ENCODE assay signal across 10 mouse cellular contexts in genomic region chr5:123820501-123821263, GRCm38 (mm10). TPM values are rescaled to one million over a fixed set of nuclear protein-coding genes. Genes with fewer than 3 reads are reported as not detected.
DNase-seq lines count a peak whose midpoint lies in the region; ATAC-seq and TF ChIP-seq lines count a peak whose summit lies in the region.
"Had no signal": no experiment of that assay in that cellular context is flagged by ENCODE, and none has a peak within 500 bp of the region (broad histone marks: within the 10 kb centered on the region; RNA-seq: fewer than 3 reads in every experiment).

No protein-coding gene starts in this region.

- no peak overlapping the region for H3K27ac ChIP-seq in midbrain, postnatal 0 days (ENCODE audit: low read depth, low read length)
- H3K27ac ChIP-seq in midbrain, embryonic 10.5 days (replicated peaks) = no peak overlapping the region
- no peak overlapping the region for H3K27ac ChIP-seq in bone marrow, adult 2 months (ENCODE audit: control insufficient read depth, insufficient read depth, low read depth, low read length, poor library complexity)
- peak overlapping the region; percentile 14; the same call in 1 of the 2 replicates for H3K27ac ChIP-seq in kidney, embryonic 16.5 days (ENCODE audit: low read length)

- H3K4me1 ChIP-seq in midbrain, postnatal 0 days (ENCODE audit: insufficient read depth, low read length) = no peaks in the 10 kb centered on the region
- H3K4me1 ChIP-seq in midbrain, embryonic 10.5 days = no peaks in the 10 kb centered on the region
- H3K4me1 ChIP-seq in bone marrow, adult 2 months (ENCODE audit: control insufficient read depth, insufficient read depth, low read length) = no peaks in the 10 kb centered on the region
- H3K4me1 ChIP-seq in kidney, embryonic 16.5 days (ENCODE audit: insufficient read depth, low read length) = peaks cover 12% of the 10 kb centered on the region; the same call in 1 of the 2 replicates

- no peak for TF ChIP-seq POLR2A in bone marrow, adult 2 months (IDR thresholded peaks at IDR 0.05; ENCODE audit: borderline replicate concordance, control insufficient read depth, low read depth, low read length)

- DNase-seq in midbrain, postnatal 0 days (ENCODE audit: low spot score) = no peak
- DNase-seq in midbrain, embryonic 10.5 days (ENCODE audit: low spot score) = no peak
- peak; percentile 23 for DNase-seq in retina, postnatal 1 day
- no peak for DNase-seq in spleen, postnatal 4 days (ENCODE audit: low spot score in 2 of 2)
- no peak for DNase-seq in spleen, adult 18-20 months
- DNase-seq in right cerebral cortex, postnatal 14 days = no peak
- DNase-seq: gastrocnemius, postnatal 25 days had no signal

- H3K27me3 ChIP-seq in midbrain, postnatal 0 days (ENCODE audit: insufficient read depth, low read length) = no peaks in the 10 kb centered on the region
- no peaks in the 10 kb centered on the region for H3K27me3 ChIP-seq in midbrain, embryonic 10.5 days (ENCODE audit: low read depth, poor library complexity, severe bottlenecking)
- H3K27me3 ChIP-seq in kidney, embryonic 16.5 days (ENCODE audit: insufficient read depth, low read length) = no peaks in the 10 kb centered on the region

- H3K4me2 ChIP-seq in midbrain, postnatal 0 days (ENCODE audit: low read depth, low read length, poor library complexity, severe bottlenecking) = no peak overlapping the region
- H3K4me2 ChIP-seq in kidney, embryonic 16.5 days (replicated peaks; ENCODE audit: low read depth, low read length) = no peak overlapping the region

- H3K36me3 ChIP-seq in midbrain, postnatal 0 days (ENCODE audit: insufficient read depth, low read length) = no peaks in the 10 kb centered on the region
- peaks cover 76% of the 10 kb centered on the region for H3K36me3 ChIP-seq in midbrain, embryonic 10.5 days
- H3K36me3 ChIP-seq in kidney, embryonic 16.5 days (ENCODE audit: insufficient read depth, low read length) = peaks cover 12% of the 10 kb centered on the region; the same call in 1 of the 2 replicates

- no peak for ATAC-seq in midbrain, postnatal 0 days (ENCODE audit: low FRiP score)
- peak; percentile 83 for ATAC-seq in kidney, embryonic 16.5 days (ENCODE audit: low FRiP score, low TSS enrichment)

- H3K9ac ChIP-seq in midbrain, postnatal 0 days (replicated peaks; ENCODE audit: low read length, poor library complexity, severe bottlenecking) = no peak overlapping the region
- H3K9ac ChIP-seq in kidney, embryonic 16.5 days (replicated peaks; ENCODE audit: low read length) = no peak overlapping the region

- H3K9me3 ChIP-seq in midbrain, postnatal 0 days (ENCODE audit: low read length) = no peaks in the 10 kb centered on the region
- no peaks in the 10 kb centered on the region for H3K9me3 ChIP-seq in midbrain, embryonic 10.5 days (replicated peaks)
- H3K9me3 ChIP-seq in kidney, embryonic 16.5 days (ENCODE audit: low read length) = no peaks in the 10 kb centered on the region

- H3K4me3 ChIP-seq in midbrain, postnatal 0 days (ENCODE audit: low read depth, low read length) = no peak overlapping the region
- H3K4me3 ChIP-seq in midbrain, embryonic 10.5 days = no peak overlapping the region
- H3K4me3 ChIP-seq in bone marrow, adult 2 months (replicated peaks; ENCODE audit: control insufficient read depth, low read depth, low read length) = no peak overlapping the region
- H3K4me3 ChIP-seq in kidney, embryonic 16.5 days (ENCODE audit: low read length) = no peak overlapping the region

- WGBS in midbrain, postnatal 0 days = 81% methylated on average over 9 of the region's 9 CpGs
- 91% methylated on average over 9 of the region's 9 CpGs for WGBS in midbrain, embryonic 10.5 days
- 83% methylated on average over 9 of the region's 9 CpGs for WGBS in bone marrow, adult 2 months
- 53% methylated on average over 9 of the region's 9 CpGs for WGBS in kidney, embryonic 16.5 days

- TF ChIP-seq CTCF in midbrain, postnatal 0 days (IDR thresholded peaks at IDR 0.05) = peak; percentile 41
- peak; percentile 57 for TF ChIP-seq CTCF in bone marrow, adult 2 months (IDR thresholded peaks at IDR 0.05; ENCODE audit: control insufficient read depth, insufficient read depth, low read length)

RNA-seq across cellular contexts. Expression of gene Hcar2, which starts 44.6 kb away (rescaled TPM):
- total RNA-seq in midbrain, postnatal 0 days (2014; rRNA removed) = not detected in 2 replicates
- not detected in 2 replicates for polyA plus RNA-seq in midbrain, postnatal 0 days (2015; fragmentation: Nextera tagmentation; extraction: Ambion mirVana)
- polyA plus RNA-seq in midbrain, embryonic 10.5 days (2016; fragmentation: Nextera tagmentation; extraction: Ambion mirVana) = not detected in 2 replicates
- polyA plus RNA-seq in bone marrow, adult 2 months (2011; ENCODE audit: insufficient read depth, insufficient read length, low replicate concordance, missing spikeins) = 3.6 TPM in 1 of 2 replicates, not detected in the other
- not detected in 2 replicates for polyA plus RNA-seq in kidney, embryonic 16.5 days (2015; fragmentation: Nextera tagmentation; extraction: Ambion mirVana)
- polyA plus RNA-seq: embryonic facial prominence, embryonic 11.5 days had no signal

RNA-seq across cellular contexts. Expression of gene Hcar1, which starts 59.1 kb away (rescaled TPM):
- total RNA-seq in midbrain, postnatal 0 days (2014; rRNA removed) = 1.1 and 1.9 TPM in 2 replicates
- 0.64 and 0.71 TPM in 2 replicates for polyA plus RNA-seq in midbrain, postnatal 0 days (2015; fragmentation: Nextera tagmentation; extraction: Ambion mirVana)
- polyA plus RNA-seq in midbrain, embryonic 10.5 days (2016; fragmentation: Nextera tagmentation; extraction: Ambion mirVana) = not detected in 2 replicates
- not detected in 2 replicates for polyA plus RNA-seq in bone marrow, adult 2 months (2011; ENCODE audit: insufficient read depth, insufficient read length, low replicate concordance, missing spikeins)
- 3.0 and 3.2 TPM in 2 replicates for polyA plus RNA-seq in kidney, embryonic 16.5 days (2015; fragmentation: Nextera tagmentation; extraction: Ambion mirVana)
